Mouse (Mus musculus) midbrain, embryonic 10.5 days (tissue): ENCODE results near the gene Kcnk4. TPM values are rescaled to one million over a fixed set of nuclear protein-coding genes. Genes with fewer than 3 reads are reported as not detected.

ENCODE experiments used
- microRNA-seq: library from miRNA; unstranded; fragments of <30 nt; microRNA quantifications from one replicate; pipeline ENCODE4, GENCODE M21; 2017
- polyA plus RNA-seq: library from polyadenylated mRNA; unstranded; fragments of >200 nt; fragmentation: Nextera tagmentation; extraction: Ambion mirVana; gene quantifications from 2 replicates; pipeline ENCODE4 v1.2.1, GENCODE M21; 2016

Gene Kcnk4
- polyA plus RNA-seq, 1 experiment from 2014 or later, result 0.11 TPM

Small RNAs within 50 kb of the gene (microRNA-seq; reads per million reads assigned to microRNA genes)
- 0.90 reads per million for gene Mir6990

Other genes starting within 250 kb of the Kcnk4 start
- gene Rps6ka4, start 93.9 kb downstream of the Kcnk4 start, polyA plus RNA-seq, result 5.0 and 7.9 TPM in 2 replicates
- 0.33 and 0.57 TPM in 2 replicates for gene Ccdc88b, start 76.3 kb downstream of the Kcnk4 start, polyA plus RNA-seq
- 150 and 156 TPM in 2 replicates for gene Trmt112, start 24.8 kb downstream of the Kcnk4 start, polyA plus RNA-seq
- 169 and 180 TPM in 2 replicates for gene Prdx5, start 24.4 kb downstream of the Kcnk4 start, polyA plus RNA-seq
- 8.9 and 9.5 TPM in 2 replicates for gene Esrra, start 12.7 kb downstream of the Kcnk4 start, polyA plus RNA-seq
- 0.35 and 0.43 TPM in 2 replicates for gene Catsperz, start 9.1 kb downstream of the Kcnk4 start, polyA plus RNA-seq
- 66.6 and 69.8 TPM in 2 replicates for gene Bad, start 7.3 kb upstream of the Kcnk4 start, polyA plus RNA-seq
- gene Gpr137, start 8.0 kb upstream of the Kcnk4 start, polyA plus RNA-seq, result 29.5 and 33.9 TPM in 2 replicates
- gene Ppp1r14b, start 40.5 kb upstream of the Kcnk4 start, polyA plus RNA-seq, result 90.8 and 116 TPM in 2 replicates
- gene Plcb3, start 42.0 kb upstream of the Kcnk4 start, polyA plus RNA-seq, result 22.4 and 23.7 TPM in 2 replicates
- gene Fkbp2, start 46.0 kb upstream of the Kcnk4 start, polyA plus RNA-seq, result 115 and 127 TPM in 2 replicates
- 35.2 and 40.8 TPM in 2 replicates for gene Vegfb, start 53.1 kb upstream of the Kcnk4 start, polyA plus RNA-seq
- gene Dnajc4, start 58.1 kb upstream of the Kcnk4 start, polyA plus RNA-seq, result 20.8 and 23.1 TPM in 2 replicates
- 19.1 and 20.3 TPM in 2 replicates for gene Nudt22, start 61.6 kb upstream of the Kcnk4 start, polyA plus RNA-seq
- gene Trpt1, start 61.6 kb upstream of the Kcnk4 start, polyA plus RNA-seq, result 9.5 and 11.3 TPM in 2 replicates
- 8.5 and 10.3 TPM in 2 replicates for gene Fermt3, start 85.0 kb upstream of the Kcnk4 start, polyA plus RNA-seq
- 427 and 470 TPM in 2 replicates for gene Stip1, start 105.5 kb upstream of the Kcnk4 start, polyA plus RNA-seq
- gene Macrod1, start 122.3 kb upstream of the Kcnk4 start, polyA plus RNA-seq, result 2.2 and 2.9 TPM in 2 replicates
- gene Flrt1, start 171.2 kb upstream of the Kcnk4 start, polyA plus RNA-seq, result 6.0 and 7.5 TPM in 2 replicates